Mouse (Mus musculus): ENCODE results near the gene Adamts13. TPM values are rescaled to one million over a fixed set of nuclear protein-coding genes. Genes with fewer than 3 reads are reported as not detected.

Adamts13 gene
- 0.77 and 0.94 TPM in 2 replicates for polyA plus RNA-seq (2012; rRNA removed)

DNA sequence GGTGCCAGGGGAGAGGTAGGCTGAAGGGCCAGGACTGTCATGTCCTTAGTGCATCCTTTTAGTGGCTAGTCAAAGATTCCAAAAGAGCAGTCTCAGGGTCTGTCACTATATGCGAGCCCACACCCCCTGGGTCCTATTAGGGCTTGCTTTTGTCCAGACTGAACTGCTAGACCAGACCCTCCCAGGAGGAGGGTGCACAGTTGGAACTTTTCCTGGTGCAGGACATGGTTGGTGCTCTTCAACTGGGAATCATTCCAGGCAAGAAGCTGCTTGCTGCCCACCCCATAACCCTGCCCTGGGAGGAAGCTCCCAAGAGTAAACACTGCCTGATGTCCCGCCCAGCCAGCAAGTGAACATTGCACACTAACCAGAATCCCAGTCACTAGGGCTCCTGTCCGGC lies at the start of gene Adamts13:
Adamts13 (plus strand) TSS at position 301 of the 400 bp plus-strand sequence.
- H3K4me3 ChIP-seq (ENCODE audit: insufficient read depth, low read depth, low read length), result no peak within 1 kb of the TSS
- no peaks in the 10 kb centered on the region for H3K4me1 ChIP-seq (ENCODE audit: control insufficient read depth, insufficient read depth, low read length)
- WGBS, result 76% methylated on average over 3 of the region's 3 CpGs
- TF ChIP-seq CTCF (conservative IDR thresholded peaks at IDR 0.05; ENCODE audit: insufficient read depth, insufficient read length, low read depth, low read length) (no peak), POLR2A (IDR thresholded peaks at IDR 0.05; ENCODE audit: low read depth, low read length) (no peak)
- DNase-seq, result no peak
- no peaks in the 10 kb centered on the region for H3K27me3 ChIP-seq (replicated peaks; ENCODE audit: control insufficient read depth, insufficient read depth, low read length)
- H3K36me3 ChIP-seq (ENCODE audit: control insufficient read depth, insufficient read depth, low read length), result no peaks in the 10 kb centered on the region
- H3K27ac ChIP-seq (ENCODE audit: insufficient read depth, low read depth, low read length), result no peak within 1 kb of the TSS

DNA sequence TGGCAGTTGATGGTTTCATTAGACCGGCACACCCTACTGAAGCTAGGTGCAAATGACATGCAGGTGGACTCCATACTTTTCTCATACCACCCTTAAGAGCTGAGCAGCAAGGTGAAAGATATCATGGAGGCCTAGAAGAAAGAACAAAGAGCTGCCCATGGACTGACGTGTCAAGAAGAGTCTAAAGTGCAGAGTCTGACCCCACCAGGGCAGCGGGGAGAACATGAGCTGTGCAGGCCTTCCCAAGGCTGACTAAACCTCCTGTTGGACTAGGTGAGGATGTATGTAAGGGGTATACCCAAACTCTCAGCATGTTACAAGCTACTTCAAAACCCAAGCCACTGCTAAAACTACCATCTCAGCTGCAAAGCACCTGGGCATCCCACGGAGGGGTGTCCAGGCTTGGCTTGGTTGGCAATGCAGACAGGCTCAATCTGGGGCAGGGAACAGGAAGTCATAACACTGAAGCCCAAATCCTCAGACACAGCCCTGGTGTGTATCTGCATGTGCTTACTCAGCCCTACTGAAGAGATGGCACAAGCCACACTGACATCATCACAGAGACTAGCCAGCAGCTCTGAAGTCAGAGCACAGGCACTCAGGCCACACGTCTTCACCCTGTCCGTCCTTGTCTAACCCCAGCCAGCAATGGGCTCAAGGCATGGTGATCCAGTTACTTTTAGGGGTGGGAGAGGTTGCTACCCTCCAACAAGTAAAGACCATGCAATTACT lies 45.3 kb upstream of the Adamts13 start:
- WGBS, result 67% methylated on average over 6 of the region's 6 CpGs
- TF ChIP-seq POLR2A (IDR thresholded peaks at IDR 0.05; ENCODE audit: low read depth, low read length) (no peak), CTCF (conservative IDR thresholded peaks at IDR 0.05; ENCODE audit: insufficient read depth, insufficient read length, low read depth, low read length) (no peak)
- Histone ChIP-seq H3K4me3 (ENCODE audit: insufficient read depth, low read depth, low read length) (no peak overlapping the region), H3K36me3 (ENCODE audit: control insufficient read depth, insufficient read depth, low read length) (peaks cover 2% of the 10 kb centered on the region), H3K4me1 (ENCODE audit: control insufficient read depth, insufficient read depth, low read length) (peaks cover 31% of the 10 kb centered on the region), H3K27me3 (replicated peaks; ENCODE audit: control insufficient read depth, insufficient read depth, low read length) (no peaks in the 10 kb centered on the region), H3K27ac (ENCODE audit: insufficient read depth, low read depth, low read length) (no peak overlapping the region)
- peak; percentile 66 for DNase-seq

DNA sequence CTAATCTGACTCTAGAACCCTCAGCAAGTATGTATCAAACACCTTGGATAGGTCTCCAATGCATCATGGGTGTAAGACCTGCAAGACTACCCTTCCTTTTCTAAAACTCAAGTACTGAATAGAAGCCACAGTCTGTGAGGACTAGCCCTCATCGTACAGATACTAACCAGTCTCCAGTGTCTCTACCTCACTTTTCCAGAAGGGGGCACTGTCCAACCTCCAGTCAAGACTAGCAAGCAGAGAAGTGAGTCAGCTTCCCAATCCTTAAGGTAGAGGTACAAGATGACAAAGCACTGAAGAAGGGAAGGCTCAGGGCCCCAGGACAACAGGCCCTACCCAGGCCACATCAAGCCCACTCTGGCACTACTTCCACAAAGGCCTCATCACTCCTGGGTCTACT lies 42.8 kb upstream of the Adamts13 start:
- DNase-seq, result peak; percentile 77
- Histone ChIP-seq H3K4me3 (ENCODE audit: insufficient read depth, low read depth, low read length) (no peak overlapping the region), H3K27ac (ENCODE audit: insufficient read depth, low read depth, low read length) (no peak overlapping the region), H3K36me3 (ENCODE audit: control insufficient read depth, insufficient read depth, low read length) (no peaks in the 10 kb centered on the region), H3K4me1 (ENCODE audit: control insufficient read depth, insufficient read depth, low read length) (peaks cover 35% of the 10 kb centered on the region), H3K27me3 (replicated peaks; ENCODE audit: control insufficient read depth, insufficient read depth, low read length) (no peaks in the 10 kb centered on the region)
- 17% methylated on average over 1 of the region's 1 CpGs for WGBS
- TF ChIP-seq POLR2A (IDR thresholded peaks at IDR 0.05; ENCODE audit: low read depth, low read length) (no peak), CTCF (conservative IDR thresholded peaks at IDR 0.05; ENCODE audit: insufficient read depth, insufficient read length, low read depth, low read length) (peak; percentile 63)

DNA sequence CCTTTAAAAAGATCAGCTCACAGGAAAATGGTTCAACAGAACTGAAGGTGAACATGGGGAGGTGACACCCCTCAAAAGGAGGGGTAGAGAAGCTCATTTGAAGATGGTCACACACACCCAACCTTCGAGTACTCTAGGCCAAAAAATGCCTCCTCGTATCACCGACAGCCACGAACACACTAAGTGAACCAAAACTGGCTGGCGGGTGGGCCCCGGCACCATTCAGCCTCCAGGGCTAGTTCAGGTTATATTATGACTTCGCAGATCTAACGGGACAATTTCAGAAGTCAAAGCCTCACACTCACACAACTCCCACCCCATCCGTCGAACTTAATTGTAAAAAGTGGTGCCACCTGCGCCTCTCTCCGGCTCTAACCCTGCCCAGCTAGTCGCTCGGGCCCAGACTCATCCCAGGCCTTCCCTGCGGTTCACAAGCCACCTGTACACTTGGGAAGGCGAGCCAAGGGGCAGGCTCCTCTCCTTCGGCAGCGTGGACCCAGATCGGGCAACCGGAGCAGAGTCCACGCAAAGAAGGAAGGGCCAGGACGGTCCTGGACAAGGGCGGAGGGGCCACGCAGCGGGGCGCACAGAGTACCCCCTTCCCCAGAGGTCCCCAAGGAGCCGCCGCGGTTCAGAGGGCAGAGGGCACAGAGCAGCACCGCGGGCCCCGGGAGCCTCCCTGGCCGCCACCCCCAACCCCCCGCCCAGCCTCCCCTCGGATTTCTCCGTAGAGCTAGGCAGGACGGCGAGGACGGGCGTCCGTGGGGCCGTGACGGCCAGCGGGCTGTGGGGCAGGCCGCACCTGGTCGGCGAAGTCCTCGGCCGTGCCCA lies 40.5 kb upstream of the Adamts13 start:
- Histone ChIP-seq H3K4me1 (ENCODE audit: control insufficient read depth, insufficient read depth, low read length) (peaks cover 32% of the 10 kb centered on the region), H3K27me3 (replicated peaks; ENCODE audit: control insufficient read depth, insufficient read depth, low read length) (no peaks in the 10 kb centered on the region), H3K4me3 (ENCODE audit: insufficient read depth, low read depth, low read length) (peak overlapping the region; percentile 88), H3K36me3 (ENCODE audit: control insufficient read depth, insufficient read depth, low read length) (no peaks in the 10 kb centered on the region), H3K27ac (ENCODE audit: insufficient read depth, low read depth, low read length) (peak overlapping the region; percentile 84)
- under 1% methylated on average over 49 of the region's 49 CpGs for WGBS
- TF ChIP-seq CTCF (conservative IDR thresholded peaks at IDR 0.05; ENCODE audit: insufficient read depth, insufficient read length, low read depth, low read length) (no peak), POLR2A (IDR thresholded peaks at IDR 0.05; ENCODE audit: low read depth, low read length) (no peak)
- DNase-seq, result peak; percentile 76

DNA sequence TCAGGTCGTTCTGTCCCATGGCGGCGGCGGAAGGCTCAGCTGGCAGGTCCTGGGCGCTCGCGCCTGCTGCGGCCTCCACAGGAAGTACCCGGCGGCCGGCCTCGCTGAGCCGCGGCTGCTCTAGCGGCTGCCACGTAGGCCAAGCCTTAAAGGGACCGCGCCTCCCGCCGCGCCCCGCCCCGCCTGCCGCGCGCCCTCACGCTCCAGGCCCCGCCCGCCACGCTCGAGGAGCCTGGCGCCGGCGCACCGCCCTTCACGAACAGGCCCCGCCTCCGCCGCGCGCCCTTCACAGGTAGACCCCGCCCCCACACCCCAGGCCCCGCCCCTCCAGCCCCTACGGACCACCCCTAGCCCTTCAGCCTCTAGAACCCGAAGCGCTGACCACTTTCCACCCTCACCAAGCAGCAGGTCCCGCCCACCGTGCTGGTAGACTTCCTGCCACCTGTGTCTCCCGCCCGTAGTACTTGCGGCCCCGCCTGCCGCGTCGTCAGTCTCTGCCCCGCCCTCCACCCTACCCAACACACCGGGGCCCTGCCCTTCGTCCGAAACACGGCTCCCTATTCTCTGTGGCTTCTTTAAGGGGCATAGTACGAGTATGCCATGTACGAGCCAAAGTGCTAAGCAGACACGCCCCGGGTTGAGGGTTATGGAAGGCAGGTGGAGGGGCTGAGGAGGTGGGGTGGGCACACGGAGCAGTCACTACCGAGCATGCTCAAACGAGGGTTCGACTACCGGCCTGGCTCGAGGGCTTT lies 39.7 kb upstream of the Adamts13 start, which contains the start of the genes Surf4 and Stkld1:
Surf4 (minus strand) TSS at position 625 of the 752 bp plus-strand sequence.
Stkld1 (plus strand) TSS at position 744 of the 752 bp plus-strand sequence.
- peak within 1 kb of the TSS; percentile 88 for H3K4me3 ChIP-seq (ENCODE audit: insufficient read depth, low read depth, low read length)
- under 1% methylated on average over 69 of the region's 70 CpGs for WGBS
- H3K4me1 ChIP-seq (ENCODE audit: control insufficient read depth, insufficient read depth, low read length), result peaks cover 26% of the 10 kb centered on the region
- no peaks in the 10 kb centered on the region for H3K27me3 ChIP-seq (replicated peaks; ENCODE audit: control insufficient read depth, insufficient read depth, low read length)
- H3K27ac ChIP-seq (ENCODE audit: insufficient read depth, low read depth, low read length), result peak within 1 kb of the TSS; percentile 84
- peak; percentile 98 for DNase-seq
- H3K36me3 ChIP-seq (ENCODE audit: control insufficient read depth, insufficient read depth, low read length), result no peaks in the 10 kb centered on the region
- no peak for TF ChIP-seq CTCF (conservative IDR thresholded peaks at IDR 0.05; ENCODE audit: insufficient read depth, insufficient read length, low read depth, low read length)
- TF ChIP-seq POLR2A (IDR thresholded peaks at IDR 0.05; ENCODE audit: low read depth, low read length), result peak; percentile 64

DNA sequence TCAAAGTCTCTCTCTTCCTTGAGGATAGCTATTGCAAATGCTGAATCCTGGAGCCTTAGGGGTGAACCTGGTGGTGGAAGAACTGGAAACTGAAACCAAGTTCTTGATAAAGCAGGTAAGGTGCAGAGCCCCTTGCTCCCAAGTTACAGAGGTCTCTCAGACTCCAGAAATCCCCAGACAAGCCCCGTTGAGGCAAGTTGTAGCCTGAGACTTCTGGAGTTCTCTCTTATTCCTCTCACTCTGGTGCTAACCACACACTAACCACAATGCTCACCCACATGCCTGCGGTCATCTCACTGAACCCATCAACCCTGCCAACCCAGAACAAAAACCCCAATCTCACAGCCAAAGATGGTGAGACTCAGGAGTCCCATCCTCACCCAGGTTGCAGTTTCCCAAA lies 37.9 kb upstream of the Adamts13 start:
- H3K36me3 ChIP-seq (ENCODE audit: control insufficient read depth, insufficient read depth, low read length), result no peaks in the 10 kb centered on the region
- peaks cover 18% of the 10 kb centered on the region for H3K4me1 ChIP-seq (ENCODE audit: control insufficient read depth, insufficient read depth, low read length)
- no peaks in the 10 kb centered on the region for H3K27me3 ChIP-seq (replicated peaks; ENCODE audit: control insufficient read depth, insufficient read depth, low read length)
- H3K4me3 ChIP-seq (ENCODE audit: insufficient read depth, low read depth, low read length), result no peak overlapping the region
- WGBS, result 85% methylated on average over 2 of the region's 2 CpGs
- no peak for DNase-seq
- H3K27ac ChIP-seq (ENCODE audit: insufficient read depth, low read depth, low read length), result no peak overlapping the region
- no peak for TF ChIP-seq POLR2A (IDR thresholded peaks at IDR 0.05; ENCODE audit: low read depth, low read length)
